Mouse (Mus musculus): Measurements from ENCODE around the gene Gm45062. TPM values are rescaled to one million over a fixed set of nuclear protein-coding genes. Genes with fewer than 3 reads are reported as not detected.
"Not testable (repeated sequence)": the region's sequence is repeated elsewhere in the genome, so short reads cannot be mapped to it uniquely, and the experiment has no call there.

Gene Gm45062
- total and polyA plus RNA-seq, 2 experiments from 2014 or later, result 2.5 to 8.1 TPM

- Histone ChIP-seq H3K27ac (ENCODE audit: low read depth, low read length) (no peak overlapping the region), H3K9ac (replicated peaks; ENCODE audit: low read length, poor library complexity, severe bottlenecking) (no peak overlapping the region), H3K4me3 (ENCODE audit: low read depth, low read length) (no peak overlapping the region), H3K4me2 (ENCODE audit: low read depth, low read length, poor library complexity, severe bottlenecking) (no peak overlapping the region), H3K9me3 (ENCODE audit: low read length) (no peaks in the 10 kb centered on the region), H3K27me3 (ENCODE audit: insufficient read depth, low read length) (no peaks in the 10 kb centered on the region), H3K4me1 (ENCODE audit: insufficient read depth, low read length) (no peaks in the 10 kb centered on the region), H3K36me3 (ENCODE audit: insufficient read depth, low read length) (no peaks in the 10 kb centered on the region)
- no peak for DNase-seq (ENCODE audit: low spot score)
- 98% methylated on average over 4 of the region's 4 CpGs for WGBS
- TF ChIP-seq CTCF (IDR thresholded peaks at IDR 0.05), result no peak
- no peak for ATAC-seq (ENCODE audit: low FRiP score)
Measured at GRCm38 (mm10) chr6:8521231-8521630, 262.0 kb downstream of the Gm45062 start.

GRCm38 (mm10) chr6:8524717-8525116 lies 265.5 kb downstream of the Gm45062 start:
- Histone ChIP-seq H3K9ac (replicated peaks; ENCODE audit: low read length, poor library complexity, severe bottlenecking) (no peak overlapping the region), H3K4me3 (ENCODE audit: low read depth, low read length) (no peak overlapping the region), H3K27me3 (ENCODE audit: insufficient read depth, low read length) (no peaks in the 10 kb centered on the region), H3K9me3 (ENCODE audit: low read length) (no peaks in the 10 kb centered on the region), H3K4me2 (ENCODE audit: low read depth, low read length, poor library complexity, severe bottlenecking) (no peak overlapping the region), H3K4me1 (ENCODE audit: insufficient read depth, low read length) (no peaks in the 10 kb centered on the region), H3K27ac (ENCODE audit: low read depth, low read length) (no peak overlapping the region), H3K36me3 (ENCODE audit: insufficient read depth, low read length) (no peaks in the 10 kb centered on the region)
- DNase-seq (ENCODE audit: low spot score) (no peak), ATAC-seq (ENCODE audit: low FRiP score) (no peak)
- no peak for TF ChIP-seq CTCF (IDR thresholded peaks at IDR 0.05)
- whole genome bisulfite sequencing, result 94% methylated on average over 5 of the region's 5 CpGs

GRCm38 (mm10) chr6:8531104-8531894 lies 272.0 kb downstream of the Gm45062 start:
- H3K4me2 ChIP-seq (ENCODE audit: low read depth, low read length, poor library complexity, severe bottlenecking), result no peak overlapping the region
- H3K4me1 ChIP-seq (ENCODE audit: insufficient read depth, low read length), result no peaks in the 10 kb centered on the region
- H3K27ac ChIP-seq (ENCODE audit: low read depth, low read length), result no peak overlapping the region
- H3K4me3 ChIP-seq (ENCODE audit: low read depth, low read length), result no peak overlapping the region
- ATAC-seq (ENCODE audit: low FRiP score) (no peak), DNase-seq (ENCODE audit: low spot score) (no peak)
- 88% methylated on average over 4 of the region's 4 CpGs for WGBS
- H3K9ac ChIP-seq (replicated peaks; ENCODE audit: low read length, poor library complexity, severe bottlenecking), result no peak overlapping the region
- no peaks in the 10 kb centered on the region for H3K36me3 ChIP-seq (ENCODE audit: insufficient read depth, low read length)
- H3K27me3 ChIP-seq (ENCODE audit: insufficient read depth, low read length), result no peaks in the 10 kb centered on the region
- TF ChIP-seq CTCF (IDR thresholded peaks at IDR 0.05), result no peak
- no peaks in the 10 kb centered on the region for H3K9me3 ChIP-seq (ENCODE audit: low read length)

GRCm38 (mm10) chr6:8536944-8537343 lies 277.7 kb downstream of the Gm45062 start:
- DNase-seq (ENCODE audit: low spot score) (no peak), ATAC-seq (ENCODE audit: low FRiP score) (no peak)
- no peak overlapping the region for H3K4me3 ChIP-seq (ENCODE audit: low read depth, low read length)
- H3K4me2 ChIP-seq (ENCODE audit: low read depth, low read length, poor library complexity, severe bottlenecking), result no peak overlapping the region
- no peak for TF ChIP-seq CTCF (IDR thresholded peaks at IDR 0.05)
- H3K4me1 ChIP-seq (ENCODE audit: insufficient read depth, low read length), result no peaks in the 10 kb centered on the region
- WGBS, result 76% methylated on average over 2 of the region's 2 CpGs
- H3K36me3 ChIP-seq (ENCODE audit: insufficient read depth, low read length), result no peaks in the 10 kb centered on the region
- no peaks in the 10 kb centered on the region for H3K27me3 ChIP-seq (ENCODE audit: insufficient read depth, low read length)
- no peaks in the 10 kb centered on the region for H3K9me3 ChIP-seq (ENCODE audit: low read length)
- H3K27ac ChIP-seq (ENCODE audit: low read depth, low read length), result no peak overlapping the region
- no peak overlapping the region for H3K9ac ChIP-seq (replicated peaks; ENCODE audit: low read length, poor library complexity, severe bottlenecking)

- H3K36me3 ChIP-seq (ENCODE audit: insufficient read depth, low read length); DNase-seq (ENCODE audit: low spot score); ATAC-seq (ENCODE audit: low FRiP score); H3K4me2 ChIP-seq (ENCODE audit: low read depth, low read length, poor library complexity, severe bottlenecking); H3K9ac ChIP-seq (replicated peaks; ENCODE audit: low read length, poor library complexity, severe bottlenecking); H3K4me1 ChIP-seq (ENCODE audit: insufficient read depth, low read length); H3K27me3 ChIP-seq (ENCODE audit: insufficient read depth, low read length); H3K27ac ChIP-seq (ENCODE audit: low read depth, low read length); H3K4me3 ChIP-seq (ENCODE audit: low read depth, low read length); H3K9me3 ChIP-seq (ENCODE audit: low read length): not testable (repeated sequence)
- WGBS, result 83% methylated on average over 4 of the region's 4 CpGs
Measured at GRCm38 (mm10) chr6:8541531-8541930, 282.3 kb downstream of the Gm45062 start.

GRCm38 (mm10) chr6:8544822-8545221 lies 285.6 kb downstream of the Gm45062 start:
- WGBS, result 93% methylated on average over 5 of the region's 5 CpGs
- no peak for ATAC-seq (ENCODE audit: low FRiP score)

More at GRCm38 (mm10) chr6:8544822-8545221, 285.6 kb downstream of the Gm45062 start:
- Histone ChIP-seq H3K4me1 (ENCODE audit: insufficient read depth, low read length) (no peaks in the 10 kb centered on the region), H3K27me3 (ENCODE audit: insufficient read depth, low read length) (no peaks in the 10 kb centered on the region), H3K36me3 (ENCODE audit: insufficient read depth, low read length) (no peaks in the 10 kb centered on the region), H3K9me3 (ENCODE audit: low read length) (no peaks in the 10 kb centered on the region), H3K4me2 (ENCODE audit: low read depth, low read length, poor library complexity, severe bottlenecking) (no peak overlapping the region), H3K27ac (ENCODE audit: low read depth, low read length) (no peak overlapping the region), H3K4me3 (ENCODE audit: low read depth, low read length) (no peak overlapping the region), H3K9ac (replicated peaks; ENCODE audit: low read length, poor library complexity, severe bottlenecking) (no peak overlapping the region)
- TF ChIP-seq CTCF (IDR thresholded peaks at IDR 0.05), result no peak
- no peak for DNase-seq (ENCODE audit: low spot score)

Measured in midbrain, postnatal 0 days (tissue).